Mouse (Mus musculus) MEL (cell line): Measurements from ENCODE around the gene Fkbp15.

Experiments used
- CTCF ChIP-seq, 3 experiments: IDR thresholded peaks in 2 of 3; conservative IDR thresholded peaks in 1 of 3; 2 replicates each; pipeline ENCODE4 v1.5.1; 2011 to 2012; ENCODE audit warnings: low read length in 3 of 3, low read depth in 2 of 3, mild to moderate bottlenecking in 2 of 3, improper control_type of control experiment in 1 of 3, inconsistent platforms in 1 of 3, mixed read lengths in 1 of 3, moderate library complexity in 1 of 3; ENCODE audit not compliant: control insufficient read depth in 1 of 3, insufficient read depth in 1 of 3, poor library complexity in 1 of 3, severe bottlenecking in 1 of 3
- ELF1 ChIP-seq: IDR thresholded peaks from 2 replicates; pipeline ENCODE4 v1.6.1; 2014; ENCODE audit warnings: low read depth, mild to moderate bottlenecking, inconsistent platforms, low read length, improper control_type of control experiment, moderate library complexity
- EP300 ChIP-seq, 2 experiments: IDR thresholded peaks; 2 replicates each; pipeline ENCODE4 v1.6.1; 2011; ENCODE audit warnings: improper control_type of control experiment in 2 of 2, low read length in 2 of 2, low read depth in 1 of 2, mild to moderate bottlenecking in 1 of 2
- JUND ChIP-seq: IDR thresholded peaks from 2 replicates; pipeline ENCODE4 v1.6.1; 2011; ENCODE audit warnings: low read depth, mild to moderate bottlenecking, improper control_type of control experiment, low read length
- RAD21 ChIP-seq: IDR thresholded peaks from 2 replicates; pipeline ENCODE4 v1.6.1; 2011; ENCODE audit warnings: mild to moderate bottlenecking, low read depth, low read length, improper control_type of control experiment

- TF ChIP-seq EP300 (IDR thresholded peaks at IDR 0.05; ENCODE audit: low read depth in 1 of 2, low read length in 2 of 2): no peak
- no peak for TF ChIP-seq ELF1
- no peak for TF ChIP-seq RAD21
- no peak for TF ChIP-seq JUND
- TF ChIP-seq CTCF (IDR thresholded peaks at IDR 0.05 in 2 of 3, conservative IDR thresholded peaks at IDR 0.05 in 1 of 3; ENCODE audit: control insufficient read depth in 1 of 3, insufficient read depth in 1 of 3, low read depth in 2 of 3, low read length in 3 of 3, poor library complexity in 1 of 3, severe bottlenecking in 1 of 3): no peak
Observed at GRCm38 (mm10) chr4:62281319-62281718, 79.0 kb downstream of the Fkbp15 start.
